Mouse (Mus musculus) embryonic fibroblast, embryonic 13.5 days (primary cell): Measurements from ENCODE around the gene Gart.

Source experiments
- CTCF ChIP-seq: IDR thresholded peaks from 2 replicates; pipeline ENCODE4 v1.5.1; 2011; ENCODE audit warnings: mild to moderate bottlenecking, control low read depth, low read length, moderate library complexity, borderline replicate concordance; ENCODE audit not compliant: insufficient read depth
- POLR2A ChIP-seq: IDR thresholded peaks from 2 replicates; pipeline ENCODE4 v1.6.1; 2011; ENCODE audit warnings: low read depth, mild to moderate bottlenecking, control low read depth, low read length, moderate library complexity

GRCm38 (mm10) chr16:91646681-91647419 is at the start of gene Gart:
- TF ChIP-seq CTCF (no peak), POLR2A (peak; percentile 99)
